Mouse (Mus musculus) cerebellum, adult 9-10 months (tissue): ENCODE measurements around the gene Tanc1.

Source experiments
- DNase-seq: peaks from one replicate; pipeline ENCODE4 v3.0.0; 2022

Tanc1 gene

GRCm38 (mm10) chr2:59765671-59766070, 153.8 kb downstream of the Tanc1 start:
- DNase-seq = no peak

- DNase-seq = no peak
Observed at GRCm38 (mm10) chr2:59767893-59768292, 156.1 kb downstream of the Tanc1 start.

- no peak for DNase-seq
Observed at GRCm38 (mm10) chr2:59768661-59769384, 157.0 kb downstream of the Tanc1 start.

DNA sequence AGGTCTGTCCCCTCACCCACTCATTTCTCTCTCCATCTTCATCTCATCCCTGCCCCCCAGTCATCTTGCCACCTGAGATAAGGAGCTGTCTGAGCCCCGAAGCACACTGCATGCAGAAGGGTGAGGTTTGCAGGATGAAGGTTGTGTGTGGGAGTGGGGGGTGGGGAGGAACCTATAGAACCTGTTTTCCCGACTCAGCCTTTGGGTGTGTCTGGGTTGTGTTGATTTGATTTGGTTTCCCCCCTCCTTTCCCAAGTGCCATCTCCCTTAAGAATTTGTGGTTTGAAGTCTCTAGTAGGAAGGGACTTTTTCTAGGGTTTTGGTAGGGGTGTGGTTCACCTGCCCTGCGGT, 157.5 kb downstream of the Tanc1 start:
- no peak for DNase-seq

DNA sequence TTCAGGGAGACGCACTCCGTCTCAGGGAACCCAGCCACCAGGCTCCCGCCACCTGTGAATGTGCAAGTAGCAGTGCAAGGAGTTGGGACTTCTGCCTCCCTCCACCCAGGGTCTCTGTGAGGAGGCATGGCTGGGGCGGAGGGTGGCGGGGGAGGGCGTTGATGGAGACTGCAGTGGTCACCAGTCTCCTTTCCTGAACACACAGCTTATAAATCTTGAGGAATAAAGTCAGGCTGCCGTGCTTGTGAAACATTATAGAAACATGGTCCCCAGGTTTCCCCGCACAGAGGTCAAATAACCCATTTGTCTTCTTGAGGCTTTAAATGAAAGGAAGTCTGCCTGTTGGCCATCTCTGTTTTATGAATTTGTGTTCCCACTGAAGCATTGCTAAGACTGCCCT, 159.9 kb downstream of the Tanc1 start:
- DNase-seq = no peak

DNA sequence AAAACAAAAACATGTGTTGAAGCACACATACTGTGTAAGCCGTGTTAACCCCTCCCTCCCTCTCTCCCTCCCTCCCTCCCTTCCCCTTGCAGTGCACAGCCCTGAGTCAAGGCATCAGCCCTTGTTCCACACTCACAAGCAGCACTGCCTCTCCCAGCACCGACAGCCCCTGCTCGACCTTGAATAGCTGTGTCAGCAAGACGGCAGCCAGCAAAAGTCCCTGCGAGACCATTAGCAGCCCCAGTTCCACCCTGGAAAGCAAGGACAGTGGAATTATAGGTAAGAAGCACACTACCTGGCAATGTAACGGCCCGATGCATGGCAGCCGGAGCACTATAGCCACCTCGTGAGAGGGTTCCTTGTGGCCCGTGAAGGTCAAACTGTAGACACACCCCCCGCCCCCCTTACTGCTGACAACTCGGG, 160.4 kb downstream of the Tanc1 start:
- no peak for DNase-seq

- DNase-seq = no peak
Observed at GRCm38 (mm10) chr2:59774374-59774773, 162.5 kb downstream of the Tanc1 start.

- DNase-seq = no peak
Observed at GRCm38 (mm10) chr2:59775148-59775547, 163.3 kb downstream of the Tanc1 start.

- no peak for DNase-seq
Observed at GRCm38 (mm10) chr2:59775820-59776219, 164.0 kb downstream of the Tanc1 start.

DNA sequence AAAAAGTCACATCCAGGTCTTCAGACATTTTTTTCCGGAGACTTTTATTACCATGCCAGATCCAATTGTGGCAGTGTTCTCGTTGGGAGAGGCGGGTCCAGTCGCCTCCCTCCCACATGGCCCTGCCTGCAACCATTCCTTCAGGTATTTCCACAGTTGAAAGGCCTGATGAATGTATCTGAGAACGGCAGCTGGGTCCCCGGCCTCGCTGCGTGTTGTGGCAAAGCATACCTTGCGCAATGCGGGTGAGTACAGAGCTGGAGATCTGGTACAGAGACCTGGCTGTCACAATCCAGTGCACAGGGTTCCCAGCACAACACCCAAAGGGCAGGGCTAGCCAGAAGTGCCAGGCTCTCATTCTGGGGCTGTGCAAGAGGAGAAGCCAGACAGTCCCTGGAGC, 167.5 kb downstream of the Tanc1 start:
- DNase-seq = no peak

DNA sequence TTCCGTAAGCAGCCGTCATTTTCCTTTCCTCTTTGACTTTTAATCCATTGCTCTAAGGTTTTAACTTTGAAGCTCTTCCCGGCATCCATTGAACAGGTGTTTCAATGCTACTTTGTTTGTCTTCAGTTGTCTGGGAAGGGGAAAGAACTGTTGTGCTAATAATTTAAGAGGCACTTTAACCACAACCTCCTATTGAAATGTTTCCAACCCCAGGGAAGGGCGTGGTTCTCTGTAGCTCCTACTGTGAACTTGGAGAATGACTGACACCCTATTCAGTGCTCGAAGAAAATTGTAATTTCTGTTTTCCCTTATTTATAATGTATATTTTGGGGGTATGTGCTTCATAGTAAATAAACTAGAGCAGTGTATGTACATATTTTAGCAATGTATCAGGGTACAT, 168.4 kb downstream of the Tanc1 start:
- no peak for DNase-seq

DNA sequence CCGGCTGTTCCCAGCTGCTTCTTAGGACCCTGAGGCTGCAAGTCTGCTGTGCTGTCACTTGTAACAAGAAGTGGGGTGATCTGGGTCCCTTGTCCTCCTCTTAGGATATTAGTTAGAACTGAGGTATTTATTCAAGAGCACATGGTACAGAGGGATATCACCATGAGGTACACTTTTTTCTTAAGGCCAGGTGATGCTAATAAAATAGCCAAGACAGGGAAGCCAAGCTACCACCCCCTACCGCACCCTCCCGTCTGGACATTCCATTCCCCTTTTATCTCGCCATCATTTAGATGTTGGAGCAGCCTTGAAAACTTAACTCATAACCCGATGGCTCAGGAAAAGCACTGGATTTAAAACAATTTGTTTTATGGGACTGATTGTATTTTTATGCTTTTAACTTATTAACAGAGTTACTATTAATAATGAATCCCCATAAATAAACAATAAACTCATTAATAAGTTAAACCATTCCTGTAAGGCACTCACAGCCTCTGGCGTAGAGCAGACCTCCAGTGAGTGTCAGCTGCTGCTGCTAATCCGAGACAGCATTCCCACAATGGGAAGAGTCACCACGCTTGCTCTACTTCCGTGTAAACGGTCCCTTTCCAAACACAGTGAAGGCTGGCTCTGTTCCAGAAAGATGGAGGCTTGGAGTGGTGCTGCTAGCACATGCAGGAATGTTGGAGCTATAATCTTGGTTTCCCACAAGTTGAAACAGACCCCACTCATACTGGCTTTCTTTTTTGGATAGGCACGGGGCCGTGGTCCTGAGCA, 171.4 kb downstream of the Tanc1 start:
- no peak for DNase-seq

- no peak for DNase-seq
Observed at GRCm38 (mm10) chr2:59783832-59784627, 172.2 kb downstream of the Tanc1 start.

- DNase-seq = no peak
Observed at GRCm38 (mm10) chr2:59784628-59784883, 172.7 kb downstream of the Tanc1 start.

GRCm38 (mm10) chr2:59785597-59785996, 173.8 kb downstream of the Tanc1 start:
- no peak for DNase-seq

- no peak for DNase-seq
Observed at GRCm38 (mm10) chr2:59788704-59789500, 177.1 kb downstream of the Tanc1 start.

DNA sequence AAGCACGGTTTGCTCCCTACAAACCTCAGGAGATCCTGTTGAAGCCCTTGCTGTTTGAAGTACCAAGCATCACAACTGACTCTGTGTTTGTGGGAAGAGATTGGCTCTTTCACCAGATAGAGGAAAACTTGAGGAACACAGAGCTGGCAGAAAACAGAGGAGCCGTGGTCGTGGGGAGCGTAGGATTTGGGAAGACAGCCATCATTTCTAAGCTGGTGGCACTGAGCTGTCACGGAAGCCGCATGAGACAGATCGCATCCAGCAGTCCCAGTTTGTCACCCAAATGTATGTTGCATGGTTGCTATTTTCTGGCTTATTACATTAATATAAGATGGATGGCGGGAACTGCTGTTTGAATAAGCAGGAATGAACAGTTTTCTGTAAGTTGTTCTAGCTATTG, 179.8 kb downstream of the Tanc1 start:
- no peak for DNase-seq

DNA sequence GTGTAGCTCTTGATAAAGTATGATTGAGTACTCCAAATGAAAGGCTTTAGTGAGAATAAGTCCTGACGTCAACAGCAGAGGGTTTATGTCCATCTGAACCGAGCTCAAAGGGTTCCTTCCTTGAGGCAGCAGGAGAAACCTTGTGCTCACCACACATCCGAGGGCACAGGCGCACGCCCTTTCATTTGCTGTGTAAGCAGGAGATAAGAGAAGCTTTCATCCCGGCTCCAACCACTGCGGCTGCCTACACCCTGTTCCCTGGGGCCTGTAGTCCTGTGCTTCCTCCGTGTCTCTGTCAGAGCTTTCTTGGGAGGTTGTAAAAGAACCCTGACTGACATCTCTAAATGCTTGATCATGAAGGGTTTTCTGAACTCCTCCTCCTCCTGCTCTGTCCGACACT, 181.5 kb downstream of the Tanc1 start:
- no peak for DNase-seq

DNA sequence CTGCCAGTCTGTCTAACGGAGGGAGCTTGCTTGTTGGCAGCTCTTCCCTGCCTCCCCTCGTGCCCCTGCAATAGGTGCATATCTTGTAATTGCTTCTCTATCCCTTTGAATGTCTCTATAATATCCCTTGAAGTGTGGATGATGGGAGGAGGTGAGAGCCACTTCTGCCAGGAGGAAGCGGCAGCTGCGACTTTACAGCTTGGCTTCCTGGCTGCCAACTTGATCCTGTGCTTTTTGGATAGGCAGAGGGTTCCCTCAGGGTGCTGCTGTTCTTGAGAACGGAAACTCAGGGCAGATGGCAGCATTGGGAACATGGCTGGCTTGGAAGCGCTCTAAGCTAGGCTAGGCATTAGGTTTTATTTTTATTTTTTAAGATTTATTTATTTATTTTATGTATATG, 183.0 kb downstream of the Tanc1 start:
- DNase-seq = peak; percentile 82

GRCm38 (mm10) chr2:59798934-59799532, 187.2 kb downstream of the Tanc1 start:
- no peak for DNase-seq

- peak; percentile 94 for DNase-seq
Observed at GRCm38 (mm10) chr2:59799572-59799971, 187.7 kb downstream of the Tanc1 start.

GRCm38 (mm10) chr2:59800481-59801266, 188.8 kb downstream of the Tanc1 start:
- peak; percentile 60 for DNase-seq
